Mouse (Mus musculus): ENCODE data around the gene Mmp20.

DNA sequence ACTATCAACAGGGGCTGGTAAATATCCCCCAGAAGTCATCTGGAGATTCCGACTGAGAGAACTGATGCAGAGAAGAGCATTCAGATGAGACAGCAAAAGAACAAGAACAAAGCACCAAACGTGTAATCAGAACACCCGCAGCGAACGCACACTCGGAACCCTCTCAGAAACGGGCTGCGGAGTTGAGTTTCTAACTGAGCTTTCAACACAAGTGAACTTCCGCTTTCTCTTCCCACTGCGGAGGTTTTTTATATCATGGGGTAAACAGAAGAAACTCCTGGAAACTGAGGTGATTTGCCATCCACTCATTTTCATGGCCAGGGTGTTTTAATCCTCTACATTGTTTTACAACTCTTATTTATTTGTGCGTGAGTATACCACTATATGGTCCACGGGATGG lies 22.4 kb upstream of the Mmp20 start:
- TF ChIP-seq GATA1 (IDR thresholded peaks at IDR 0.05; ENCODE audit: low read length) (no peak), TAL1 (IDR thresholded peaks at IDR 0.05; ENCODE audit: low read length) (no peak)

Data from erythroblast, embryonic 14.5 days (primary cell).